Mouse (Mus musculus): ENCODE data around the gene Nr4a1.

- TF ChIP-seq CTCF (conservative IDR thresholded peaks at IDR 0.05; ENCODE audit: insufficient read depth, insufficient read length, low read depth, low read length), result peak; percentile 73
- TF ChIP-seq POLR2A (IDR thresholded peaks at IDR 0.05; ENCODE audit: low read depth, low read length), result no peak
Measured at GRCm38 (mm10) chr15:101283183-101283910, 29.3 kb downstream of the Nr4a1 start.

Data from kidney, adult 2 months (tissue).